Mouse (Mus musculus) cortical plate, adult 2 months (tissue): Measurements from ENCODE around the gene Lcn4.

ENCODE experiments used
- CTCF ChIP-seq: fragments of 200-500 bp; IDR thresholded peaks from 2 replicates; pipeline ENCODE4 v1.5.1; 2011; ENCODE audit warnings: mild to moderate bottlenecking, control low read depth, low read length; ENCODE audit not compliant: insufficient read depth; ENCODE audit errors: extremely low read depth
- POLR2A ChIP-seq: fragments of 200-500 bp; IDR thresholded peaks from 2 replicates; pipeline ENCODE4 v1.6.1; 2011; ENCODE audit warnings: mild to moderate bottlenecking, low read length, control low read depth; ENCODE audit not compliant: insufficient read depth; ENCODE audit errors: extremely low read depth

DNA sequence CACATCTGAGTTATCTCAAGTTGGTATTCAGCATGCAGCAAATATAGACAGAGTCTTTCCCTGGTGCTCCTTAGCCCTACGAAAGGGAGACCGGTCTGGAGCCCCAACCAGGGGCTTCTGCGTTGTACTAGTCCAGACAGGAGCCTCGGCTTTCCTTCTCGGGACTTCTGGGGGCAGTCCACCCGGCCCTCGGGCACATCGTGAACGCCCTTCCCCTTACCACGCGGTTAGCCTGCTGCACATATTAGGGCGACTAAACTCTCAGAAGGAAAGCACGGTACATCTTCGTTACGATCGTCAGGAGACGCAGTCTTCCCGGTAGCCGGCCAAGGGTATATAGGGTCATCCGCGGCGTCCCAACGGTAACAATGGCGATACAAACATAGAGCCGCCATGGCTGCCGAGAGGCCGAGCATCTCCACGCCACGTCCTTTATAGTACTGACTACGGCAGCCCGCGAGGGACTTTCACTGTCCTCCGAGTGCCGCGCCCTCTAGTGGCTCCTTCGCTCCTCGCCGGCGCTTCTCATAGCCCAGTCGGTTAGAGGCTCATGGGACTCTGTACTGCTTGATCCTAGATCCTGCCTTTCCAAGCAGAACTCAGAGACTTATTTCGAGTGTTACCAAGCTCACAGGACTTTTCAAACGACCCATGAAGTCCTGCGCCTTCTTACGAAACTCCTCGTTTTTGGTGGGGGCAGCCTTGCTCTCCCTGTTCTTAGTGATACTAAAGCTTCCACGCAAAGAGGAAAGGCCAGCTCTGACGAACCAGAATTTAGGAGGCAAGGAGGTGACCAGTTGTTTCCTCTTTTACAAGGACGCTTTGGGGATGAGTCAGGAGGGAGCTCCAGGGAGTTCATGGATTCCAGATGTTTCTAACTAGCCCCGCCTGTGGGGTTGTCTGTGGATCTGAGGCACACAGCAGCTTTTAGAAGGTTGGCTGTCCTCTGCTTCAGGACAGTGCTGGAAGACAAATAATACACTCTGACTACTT is 30.9 kb downstream of the Lcn4 start:
- TF ChIP-seq POLR2A (peak; percentile 99), CTCF (peak; percentile 74)
